Mouse (Mus musculus) heart, adult 2 months (tissue): ENCODE measurements around the gene Prickle1.

ENCODE experiments used
- CTCF ChIP-seq: fragments of 200-600 bp; IDR thresholded peaks from 2 replicates; pipeline ENCODE4 v1.8.1; 2022; ENCODE audit warnings: antibody characterized with exemption, mild to moderate bottlenecking, moderate library complexity
- EP300 ChIP-seq: fragments of 200-500 bp; IDR thresholded peaks from 2 replicates; pipeline ENCODE4 v1.6.1; 2011; ENCODE audit warnings: low read depth, low read length, control low read depth; ENCODE audit not compliant: insufficient read depth
- POLR2A ChIP-seq: fragments of 200-500 bp; IDR thresholded peaks from 2 replicates; pipeline ENCODE4 v1.6.1; 2011; ENCODE audit warnings: mild to moderate bottlenecking, low read depth, low read length, control low read depth; ENCODE audit not compliant: insufficient read depth

- TF ChIP-seq EP300: no peak
- no peak for TF ChIP-seq CTCF
- TF ChIP-seq POLR2A: no peak
These were observed 120.0 kb downstream of the Prickle1 start for GRCm38 (mm10) chr15:93475688-93476087.
